Mouse (Mus musculus): Measurements from ENCODE around the gene Sgcd. TPM values are rescaled to one million over a fixed set of nuclear protein-coding genes. Genes with fewer than 3 reads are reported as not detected.
"Not testable (repeated sequence)": the region's sequence is repeated elsewhere in the genome, so short reads cannot be mapped to it uniquely, and the experiment has no call there.

Sgcd gene
- polyA plus RNA-seq, 1 experiment from 2014 or later: 6.4 TPM

DNA sequence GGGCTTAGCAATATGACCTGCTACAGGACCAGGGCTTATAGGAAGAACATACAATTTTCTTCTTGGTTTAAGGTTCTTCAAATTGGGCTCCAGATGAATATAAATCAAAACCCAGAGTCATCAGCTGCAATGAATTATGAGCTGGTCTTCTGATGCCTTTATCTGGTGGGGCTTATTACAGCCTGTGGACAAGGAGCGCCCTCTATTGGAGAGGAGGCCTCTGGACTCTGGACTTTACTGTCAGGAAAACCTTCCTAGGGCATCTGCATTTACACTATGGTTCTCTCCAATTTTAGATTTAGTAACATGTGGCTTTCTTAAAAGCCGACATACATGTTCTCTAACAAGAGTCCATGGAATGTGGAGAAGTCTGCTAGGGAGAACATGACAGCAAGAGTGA, 98.5 kb downstream of the Sgcd start:
- Histone ChIP-seq H3K36me3 (no peaks in the 10 kb centered on the region), H3K9me3 (replicated peaks) (no peaks in the 10 kb centered on the region), H3K27me3 (ENCODE audit: low read depth, poor library complexity, severe bottlenecking) (no peaks in the 10 kb centered on the region), H3K27ac (no peak overlapping the region), H3K4me1 (no peaks in the 10 kb centered on the region), H3K4me3 (no peak overlapping the region)
- DNase-seq (ENCODE audit: low spot score): no peak
- WGBS: 52% methylated on average over 2 of the region's 2 CpGs

DNA sequence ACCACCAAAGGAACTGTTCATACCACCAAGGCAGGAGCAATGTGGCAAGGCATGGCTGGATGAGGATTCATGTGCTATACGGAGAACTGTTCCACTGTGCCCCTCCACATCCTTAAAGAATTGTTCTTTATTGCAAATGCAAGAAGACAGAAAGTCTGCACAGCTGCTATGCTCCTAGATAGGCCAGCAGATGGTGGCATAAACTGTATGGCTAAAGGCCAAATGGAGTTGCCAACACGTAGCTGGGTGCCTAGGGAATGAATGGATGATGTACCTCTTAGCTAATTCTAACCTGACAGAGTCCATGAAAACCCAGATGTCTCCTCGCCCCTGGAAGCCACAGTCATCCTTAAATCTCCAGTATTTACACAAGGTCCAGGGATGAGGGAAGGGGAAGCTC, 103.5 kb downstream of the Sgcd start:
- DNase-seq (ENCODE audit: low spot score): no peak
- H3K27me3 ChIP-seq (ENCODE audit: low read depth, poor library complexity, severe bottlenecking): no peaks in the 10 kb centered on the region
- no peak overlapping the region for H3K27ac ChIP-seq
- H3K4me1 ChIP-seq: no peaks in the 10 kb centered on the region
- H3K36me3 ChIP-seq: no peaks in the 10 kb centered on the region
- 77% methylated on average over 3 of the region's 3 CpGs for WGBS
- H3K9me3 ChIP-seq (replicated peaks): no peaks in the 10 kb centered on the region
- no peak overlapping the region for H3K4me3 ChIP-seq

DNA sequence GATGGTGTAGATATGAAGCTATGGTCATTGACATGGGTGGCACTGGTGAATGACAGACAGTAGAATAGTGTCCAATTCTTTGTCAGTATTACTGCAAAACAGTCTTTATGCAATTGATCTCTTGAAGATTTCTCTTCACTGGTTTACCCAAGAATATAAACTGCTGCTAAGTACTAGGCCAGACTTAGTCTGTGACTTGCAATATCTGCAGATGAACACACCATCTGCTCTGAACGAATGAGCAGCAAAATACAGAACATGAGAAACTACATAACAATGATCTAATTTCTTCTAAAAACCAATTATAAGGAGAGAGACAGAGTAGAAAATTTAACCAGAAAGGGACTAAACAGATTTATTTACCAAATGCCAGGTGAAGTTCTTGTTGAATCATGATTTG, 105.2 kb downstream of the Sgcd start:
- H3K4me1 ChIP-seq: no peaks in the 10 kb centered on the region
- 86% methylated on average over 1 of the region's 1 CpGs for WGBS
- H3K27ac ChIP-seq: no peak overlapping the region
- H3K4me3 ChIP-seq: no peak overlapping the region
- no peak for DNase-seq (ENCODE audit: low spot score)
- H3K36me3 ChIP-seq: no peaks in the 10 kb centered on the region
- H3K27me3 ChIP-seq (ENCODE audit: low read depth, poor library complexity, severe bottlenecking): no peaks in the 10 kb centered on the region
- H3K9me3 ChIP-seq (replicated peaks): no peaks in the 10 kb centered on the region

DNA sequence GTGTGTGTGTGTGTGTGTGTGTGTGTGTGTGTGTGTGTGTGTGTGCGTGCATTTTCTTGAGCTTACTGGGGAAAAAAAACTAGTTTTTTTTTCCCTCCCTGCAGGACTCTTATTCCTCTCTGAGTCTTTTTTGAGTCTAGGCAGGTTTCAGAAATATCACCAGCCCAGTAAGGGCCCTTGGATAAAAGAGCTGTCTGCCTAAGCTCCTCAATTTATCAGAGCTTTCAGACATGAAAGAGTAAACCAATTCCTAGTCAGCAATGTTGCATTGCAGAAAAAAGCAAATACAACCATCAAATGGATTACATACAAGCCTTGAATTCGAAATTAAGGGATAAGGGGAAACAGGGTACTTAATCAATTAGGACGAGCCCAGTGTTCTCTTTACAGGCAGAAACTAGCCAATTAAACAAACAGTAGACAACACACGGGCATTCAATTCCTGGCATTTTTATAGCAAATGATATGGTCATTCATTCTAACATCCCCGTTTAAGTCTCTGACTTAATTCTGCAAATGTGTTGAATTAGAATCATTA, 112.1 kb downstream of the Sgcd start:
- no peaks in the 10 kb centered on the region for H3K36me3 ChIP-seq
- H3K27ac ChIP-seq: no peak overlapping the region
- WGBS: 81% methylated on average over 5 of the region's 5 CpGs
- DNase-seq (ENCODE audit: low spot score): no peak
- no peaks in the 10 kb centered on the region for H3K9me3 ChIP-seq (replicated peaks)
- H3K27me3 ChIP-seq (ENCODE audit: low read depth, poor library complexity, severe bottlenecking): no peaks in the 10 kb centered on the region
- no peak overlapping the region for H3K4me3 ChIP-seq
- H3K4me1 ChIP-seq: no peaks in the 10 kb centered on the region

DNA sequence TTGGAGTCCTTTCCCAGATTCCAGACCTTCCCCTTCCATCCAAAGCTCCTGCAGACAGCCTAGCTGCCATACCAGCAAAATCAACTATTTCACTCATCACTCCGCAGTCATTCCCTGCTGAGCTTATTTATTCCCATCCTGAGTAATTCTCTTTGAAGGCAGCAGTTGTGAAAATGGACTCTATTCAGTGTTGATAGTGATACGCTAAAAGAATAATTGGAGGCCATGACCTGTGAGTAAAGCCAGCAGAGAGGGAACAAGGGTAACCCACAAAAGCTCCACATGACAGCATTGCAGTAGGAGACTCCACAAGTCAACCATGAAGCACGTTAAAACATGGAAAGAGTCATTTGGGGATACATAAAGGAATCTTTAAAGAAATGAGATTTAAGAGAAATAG, 142.9 kb downstream of the Sgcd start:
- 59% methylated on average over 3 of the region's 3 CpGs for WGBS
- no peaks in the 10 kb centered on the region for H3K9me3 ChIP-seq (replicated peaks)

DNA sequence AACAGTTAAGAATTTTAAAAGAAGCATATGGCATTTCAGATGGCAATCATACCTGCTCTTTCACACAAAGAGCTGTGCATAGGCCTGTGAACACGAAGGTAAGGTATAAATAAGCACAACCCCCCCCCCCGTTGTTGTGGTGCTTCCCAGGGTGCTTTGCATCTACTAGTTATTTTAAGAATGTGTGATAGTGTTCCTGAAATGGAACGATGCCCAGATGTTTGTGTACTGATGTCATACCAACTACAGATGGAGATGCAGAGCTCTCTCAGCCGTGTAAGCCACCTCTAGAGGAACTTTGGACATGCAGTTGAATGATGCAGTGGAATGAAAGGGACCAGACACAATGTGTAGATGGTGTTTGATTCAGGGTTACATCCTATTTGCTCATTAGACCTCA, 155.5 kb downstream of the Sgcd start:
- DNase-seq (ENCODE audit: low spot score): no peak
- Histone ChIP-seq H3K27me3 (ENCODE audit: low read depth, poor library complexity, severe bottlenecking) (no peaks in the 10 kb centered on the region), H3K9me3 (replicated peaks) (no peaks in the 10 kb centered on the region), H3K4me3 (no peak overlapping the region), H3K4me1 (no peaks in the 10 kb centered on the region), H3K27ac (no peak overlapping the region), H3K36me3 (no peaks in the 10 kb centered on the region)
- WGBS: 72% methylated on average over 4 of the region's 4 CpGs

More for the DNA sequence above, 142.9 kb downstream of the Sgcd start:
- Histone ChIP-seq H3K27me3 (ENCODE audit: low read depth, poor library complexity, severe bottlenecking) (no peaks in the 10 kb centered on the region), H3K27ac (no peak overlapping the region), H3K36me3 (no peaks in the 10 kb centered on the region), H3K4me3 (no peak overlapping the region), H3K4me1 (0 out of 2 replicates have a peak, but pooled peaks cover 3% of the 10 kb centered on the region)
- no peak for DNase-seq (ENCODE audit: low spot score)

DNA sequence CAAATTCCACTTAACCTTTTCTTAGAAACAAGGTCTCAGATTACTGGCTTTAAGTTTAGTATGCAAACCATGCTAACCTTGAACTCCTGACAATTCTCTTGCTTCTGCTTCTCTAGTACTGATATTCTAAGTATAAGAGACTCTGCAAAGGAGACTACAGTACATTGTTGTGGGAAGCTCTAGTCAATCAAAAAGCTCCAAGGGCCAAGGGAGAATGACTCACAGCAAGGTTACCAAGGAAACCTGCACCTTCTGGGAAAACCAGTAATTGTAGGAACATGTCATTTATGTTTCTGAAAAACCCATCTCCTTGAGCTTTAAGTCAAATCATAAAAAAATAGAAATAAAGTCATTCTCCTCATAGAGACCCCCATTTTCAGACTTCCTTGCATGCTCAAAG, 178.5 kb downstream of the Sgcd start:
- Histone ChIP-seq H3K4me3 (no peak overlapping the region), H3K9me3 (replicated peaks) (no peaks in the 10 kb centered on the region), H3K4me1 (no peaks in the 10 kb centered on the region), H3K27me3 (ENCODE audit: low read depth, poor library complexity, severe bottlenecking) (no peaks in the 10 kb centered on the region), H3K27ac (no peak overlapping the region), H3K36me3 (no peaks in the 10 kb centered on the region)
- DNase-seq (ENCODE audit: low spot score): no peak

DNA sequence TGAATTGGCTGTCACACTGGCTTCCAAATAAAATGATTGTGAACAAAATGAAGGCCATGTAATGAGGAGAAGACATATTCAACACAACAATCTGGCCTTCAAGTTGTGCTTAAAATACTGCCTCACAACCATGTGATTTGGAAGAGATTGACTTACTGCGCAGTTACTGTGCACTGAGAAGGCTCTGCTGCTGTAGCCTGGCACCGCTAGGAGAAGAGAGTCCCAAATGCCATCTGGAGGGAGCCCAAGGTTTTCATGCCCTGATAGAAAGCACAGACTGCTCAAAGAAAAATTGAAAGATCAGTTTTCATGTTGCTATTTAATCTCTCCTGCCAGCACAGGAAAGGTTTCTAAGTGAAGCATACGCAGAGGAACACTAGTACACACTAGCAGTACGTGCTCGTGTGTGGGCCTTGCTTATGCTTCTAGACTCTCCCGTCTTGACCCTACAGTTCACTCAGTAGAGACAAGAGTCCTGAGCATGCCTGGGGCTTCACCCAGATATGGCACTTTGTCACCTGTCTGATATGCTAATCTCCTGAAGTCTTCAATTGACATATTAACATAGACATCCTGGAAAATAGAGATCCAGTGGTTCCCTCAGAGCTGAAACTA, 184.6 kb downstream of the Sgcd start:
- H3K36me3 ChIP-seq: no peaks in the 10 kb centered on the region
- no peaks in the 10 kb centered on the region for H3K4me1 ChIP-seq
- H3K4me3 ChIP-seq: no peak overlapping the region
- no peak overlapping the region for H3K27ac ChIP-seq
- H3K27me3 ChIP-seq (ENCODE audit: low read depth, poor library complexity, severe bottlenecking): no peaks in the 10 kb centered on the region
- no peak for DNase-seq (ENCODE audit: low spot score)
- WGBS: 93% methylated on average over 6 of the region's 6 CpGs
- H3K9me3 ChIP-seq (replicated peaks): no peaks in the 10 kb centered on the region

DNA sequence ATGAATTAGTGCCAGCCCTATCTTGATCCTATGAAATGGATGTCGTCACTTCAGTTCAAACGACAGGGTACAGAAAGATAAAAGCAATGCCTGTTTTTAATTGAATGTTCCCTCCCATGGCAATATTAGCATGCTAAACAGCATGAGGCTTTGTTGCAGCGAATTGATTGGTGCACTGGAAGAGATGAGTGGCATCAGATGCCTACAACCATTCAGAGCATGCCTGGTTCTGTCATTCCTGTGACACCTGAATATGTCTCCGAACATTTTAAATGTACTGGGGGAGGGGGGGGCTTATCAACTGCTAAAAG, 210.9 kb downstream of the Sgcd start:
- 76% methylated on average over 4 of the region's 4 CpGs for WGBS
- H3K27me3 ChIP-seq (ENCODE audit: low read depth, poor library complexity, severe bottlenecking): no peaks in the 10 kb centered on the region

DNA sequence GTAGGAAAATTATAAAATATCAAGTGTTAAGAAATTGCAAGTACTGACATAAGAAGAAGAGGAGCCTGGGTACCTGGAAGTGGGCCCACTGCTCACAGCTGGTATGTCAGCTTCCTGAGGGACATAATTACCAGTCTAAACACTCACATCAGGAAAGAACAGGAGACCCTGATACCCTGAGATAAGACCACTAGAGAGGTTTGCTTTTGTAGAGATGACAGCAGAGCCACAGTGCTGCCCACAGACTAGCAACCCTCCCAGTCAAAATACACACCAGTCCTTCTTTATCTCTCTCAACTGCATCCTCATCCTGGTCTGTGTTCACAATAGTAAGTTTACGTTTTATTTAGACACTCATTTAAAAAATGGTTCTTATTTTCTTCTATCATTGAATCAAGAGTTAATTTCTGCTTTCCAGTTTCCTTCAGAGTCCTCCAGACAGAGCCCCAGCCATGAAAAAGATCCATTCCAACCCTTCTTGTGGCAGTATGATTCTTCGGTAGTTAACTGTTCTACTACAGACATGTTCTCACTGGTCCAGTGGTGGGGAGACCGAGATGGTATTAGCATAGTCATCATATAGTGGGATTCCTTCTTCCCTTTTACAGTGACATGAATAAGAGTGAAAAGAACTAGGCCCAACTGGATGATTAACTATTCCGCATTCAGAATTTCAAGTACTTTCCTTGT, 211.4 kb downstream of the Sgcd start:
- Histone ChIP-seq H3K4me3 (no peak overlapping the region), H3K27ac (no peak overlapping the region), H3K4me1 (no peaks in the 10 kb centered on the region), H3K9me3 (replicated peaks) (no peaks in the 10 kb centered on the region), H3K27me3 (ENCODE audit: low read depth, poor library complexity, severe bottlenecking) (no peaks in the 10 kb centered on the region), H3K36me3 (no peaks in the 10 kb centered on the region)
- DNase-seq (ENCODE audit: low spot score): no peak
- 91% methylated on average over 4 of the region's 4 CpGs for WGBS

More for the DNA sequence above, 210.9 kb downstream of the Sgcd start:
- Histone ChIP-seq H3K4me3 (no peak overlapping the region), H3K36me3 (no peaks in the 10 kb centered on the region), H3K9me3 (replicated peaks) (no peaks in the 10 kb centered on the region), H3K4me1 (no peaks in the 10 kb centered on the region), H3K27ac (no peak overlapping the region)
- no peak for DNase-seq (ENCODE audit: low spot score)

DNA sequence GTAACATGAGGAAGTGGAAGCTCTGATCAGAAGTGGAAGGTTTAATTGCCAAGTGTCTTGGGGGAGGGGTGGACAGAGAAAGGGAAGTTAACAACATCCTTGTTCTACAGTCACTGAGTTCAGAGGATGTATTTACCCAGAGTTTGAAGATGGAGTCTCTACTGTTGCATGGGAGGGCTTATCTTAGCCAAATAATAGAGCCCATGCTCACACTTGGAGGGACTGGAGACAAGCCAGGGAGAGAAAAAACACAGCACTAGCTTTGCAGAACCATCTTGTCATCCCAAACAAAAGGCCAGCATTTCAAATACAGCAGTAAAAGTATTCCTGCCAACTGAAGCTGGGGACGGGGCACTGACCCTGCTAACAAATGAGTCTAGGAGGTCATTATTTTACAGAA, 212.8 kb downstream of the Sgcd start:
- Histone ChIP-seq H3K4me3 (no peak overlapping the region), H3K27me3 (ENCODE audit: low read depth, poor library complexity, severe bottlenecking) (no peaks in the 10 kb centered on the region), H3K4me1 (no peaks in the 10 kb centered on the region), H3K36me3 (no peaks in the 10 kb centered on the region), H3K27ac (no peak overlapping the region), H3K9me3 (replicated peaks) (no peaks in the 10 kb centered on the region)
- 63% methylated on average over 1 of the region's 1 CpGs for WGBS
- DNase-seq (ENCODE audit: low spot score): no peak

DNA sequence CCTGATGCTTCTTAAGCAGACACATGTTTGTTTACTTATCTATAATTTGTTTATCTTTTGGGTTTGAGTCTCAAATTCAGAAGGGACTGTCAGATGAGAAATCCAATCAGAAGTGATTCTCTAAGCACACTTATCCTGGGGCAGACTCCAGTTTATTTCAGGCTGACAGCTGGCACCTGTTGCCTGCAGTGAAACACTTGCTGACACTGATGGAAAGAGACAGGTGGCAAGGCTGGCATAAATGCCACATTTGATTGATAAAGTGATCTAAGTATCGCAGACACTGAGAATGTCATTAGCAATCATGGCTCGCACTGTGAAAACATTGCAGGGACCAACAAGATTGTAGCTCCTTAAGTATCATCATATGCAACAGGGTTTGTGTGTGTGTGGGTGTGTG, 222.9 kb downstream of the Sgcd start:
- no peak for DNase-seq (ENCODE audit: low spot score)
- Histone ChIP-seq H3K27me3 (ENCODE audit: low read depth, poor library complexity, severe bottlenecking) (no peaks in the 10 kb centered on the region), H3K4me3 (no peak overlapping the region), H3K4me1 (no peaks in the 10 kb centered on the region), H3K9me3 (replicated peaks) (no peaks in the 10 kb centered on the region), H3K27ac (no peak overlapping the region), H3K36me3 (no peaks in the 10 kb centered on the region)
- 83% methylated on average over 2 of the region's 2 CpGs for WGBS

DNA sequence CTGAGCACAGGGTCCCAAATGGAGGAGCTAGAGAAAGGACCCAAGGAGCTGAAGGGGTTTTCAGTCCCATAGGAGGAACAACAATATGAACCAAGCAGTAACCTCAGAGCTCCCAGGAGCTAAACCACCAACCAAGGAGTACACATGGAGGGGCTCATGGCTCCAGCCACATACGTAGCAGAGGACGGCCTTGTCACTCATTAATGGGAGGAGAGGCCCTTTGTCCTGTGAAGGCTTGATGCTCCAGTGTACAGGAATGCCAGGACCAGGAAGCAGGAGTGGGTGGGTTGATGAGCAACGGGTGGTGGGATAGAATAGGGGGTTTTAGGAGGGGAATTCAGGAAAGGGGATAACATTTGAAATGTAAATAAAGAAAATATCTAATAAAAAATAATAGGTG, 225.2 kb downstream of the Sgcd start:
- 89% methylated on average over 3 of the region's 3 CpGs for WGBS
- not testable (repeated sequence) for DNase-seq (ENCODE audit: low spot score); H3K4me1 ChIP-seq; H3K4me3 ChIP-seq; H3K27me3 ChIP-seq (ENCODE audit: low read depth, poor library complexity, severe bottlenecking); H3K27ac ChIP-seq; H3K36me3 ChIP-seq; H3K9me3 ChIP-seq (replicated peaks)

DNA sequence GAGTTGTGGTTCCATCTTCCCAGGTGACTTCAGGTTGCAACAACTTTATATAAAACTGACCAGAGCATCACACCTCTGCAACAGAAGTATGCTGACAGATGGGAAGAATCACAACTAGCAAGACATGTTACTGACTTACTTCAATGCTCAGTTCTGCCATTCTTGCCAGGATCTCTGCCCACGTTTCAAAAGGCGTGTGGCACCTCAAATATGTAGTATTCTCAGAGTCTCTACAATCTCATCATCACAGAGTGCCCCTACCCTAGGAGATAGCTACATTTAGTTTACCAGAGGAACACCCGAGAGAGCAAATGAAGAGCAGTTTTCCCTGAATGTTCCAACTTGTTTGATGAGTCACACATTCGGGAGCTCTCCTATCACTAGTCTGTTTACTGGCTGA, 229.8 kb downstream of the Sgcd start:
- 86% methylated on average over 4 of the region's 4 CpGs for WGBS

More for the DNA sequence above, 229.8 kb downstream of the Sgcd start:
- no peaks in the 10 kb centered on the region for H3K4me1 ChIP-seq
- H3K27ac ChIP-seq: no peak overlapping the region
- H3K27me3 ChIP-seq (ENCODE audit: low read depth, poor library complexity, severe bottlenecking): no peaks in the 10 kb centered on the region
- H3K36me3 ChIP-seq: no peaks in the 10 kb centered on the region
- H3K4me3 ChIP-seq: no peak overlapping the region
- no peak for DNase-seq (ENCODE audit: low spot score)
- H3K9me3 ChIP-seq (replicated peaks): no peaks in the 10 kb centered on the region
